Mouse (Mus musculus) thymus, adult 2 months (tissue): Measurements from ENCODE around the gene BC024978. TPM values are rescaled to one million over a fixed set of nuclear protein-coding genes. Genes with fewer than 3 reads are reported as not detected.

Experiments used
- DNase-seq: peaks from one replicate; pipeline ENCODE4 v3.0.0; 2021
- H3K27ac ChIP-seq: fragments of 200-500 bp; 2 replicates; pipeline ENCODE4 v1.5.1; 2012; ENCODE audit warnings: low read length, control low read depth; ENCODE audit not compliant: control insufficient read depth, insufficient read depth
- H3K27me3 ChIP-seq: fragments of 200-500 bp; 2 replicates; pipeline ENCODE4 v1.6.1; 2012; ENCODE audit warnings: mild to moderate bottlenecking, low read length, moderate library complexity, mixed read lengths; ENCODE audit not compliant: control insufficient read depth, insufficient read depth
- H3K36me3 ChIP-seq: fragments of 200-500 bp; 2 replicates; pipeline ENCODE4 v1.6.1; 2012; ENCODE audit warnings: mild to moderate bottlenecking, low read length, moderate library complexity; ENCODE audit not compliant: control insufficient read depth, insufficient read depth
- H3K4me1 ChIP-seq: fragments of 200-500 bp; replicated peaks from 2 replicates; pipeline ENCODE4 v1.6.1; 2012; ENCODE audit warnings: low read length; ENCODE audit not compliant: control insufficient read depth, insufficient read depth
- H3K4me3 ChIP-seq: fragments of 200-500 bp; 2 replicates; pipeline ENCODE4 v1.5.1; 2012; ENCODE audit warnings: mild to moderate bottlenecking, low read length, control low read depth, moderate library complexity; ENCODE audit not compliant: control insufficient read depth, insufficient read depth
- CTCF ChIP-seq: fragments of 200-500 bp; IDR thresholded peaks from 2 replicates; pipeline ENCODE4 v1.5.1; 2012; ENCODE audit warnings: mild to moderate bottlenecking, control low read depth, low read length, moderate library complexity, borderline replicate concordance; ENCODE audit not compliant: control insufficient read depth, poor library complexity, insufficient read depth; ENCODE audit errors: extremely low read depth
- POLR2A ChIP-seq: fragments of 200-500 bp; IDR thresholded peaks from 2 replicates; pipeline ENCODE4 v1.6.1; 2012; ENCODE audit warnings: mild to moderate bottlenecking, low read length, control low read depth, moderate library complexity; ENCODE audit not compliant: control insufficient read depth, poor library complexity, insufficient read depth; ENCODE audit errors: extremely low read depth
- WGBS: fragments of 180-500 bp; shearing (Covaris S2); methylation state at CpG from one replicate; pipeline ENCODE4 v1.1.7; 2018; 5-methylcytosine and 5-hydroxymethylcytosine counted together
- polyA plus RNA-seq: library from polyadenylated mRNA; depleted of rRNA; stranded (reverse); fragments of >200 nt; gene quantifications from 2 replicates; pipeline ENCODE4 v1.2.3, GENCODE M21; 2012

Gene BC024978
- polyA plus RNA-seq, 1 experiment: 20.9 TPM

- H3K4me3 ChIP-seq: no peak overlapping the region
These were observed 33.8 kb upstream of the BC024978 start for GRCm38 (mm10) chr7:27161744-27162143.

GRCm38 (mm10) chr7:27162780-27163449, 32.7 kb upstream of the BC024978 start:
- DNase-seq: no peak
- WGBS: 90% methylated on average over 5 of the region's 5 CpGs
- H3K27me3 ChIP-seq: no peaks in the 10 kb centered on the region
- H3K4me3 ChIP-seq: no peak overlapping the region
- H3K4me1 ChIP-seq: peaks cover 48% of the 10 kb centered on the region
- TF ChIP-seq CTCF (no peak), POLR2A (no peak)
- no peak overlapping the region for H3K27ac ChIP-seq
- peaks cover 14% of the 10 kb centered on the region for H3K36me3 ChIP-seq

More at GRCm38 (mm10) chr7:27161744-27162143, 33.8 kb upstream of the BC024978 start:
- H3K27ac ChIP-seq: no peak overlapping the region
- WGBS: 91% methylated on average over 4 of the region's 4 CpGs
- H3K36me3 ChIP-seq: peaks cover 16% of the 10 kb centered on the region
- H3K4me1 ChIP-seq: peaks cover 42% of the 10 kb centered on the region
- no peak for TF ChIP-seq POLR2A
- no peak for TF ChIP-seq CTCF
- H3K27me3 ChIP-seq: no peaks in the 10 kb centered on the region
- no peak for DNase-seq

- Histone ChIP-seq H3K27me3 (no peaks in the 10 kb centered on the region), H3K27ac (no peak overlapping the region), H3K36me3 (peaks cover 10% of the 10 kb centered on the region), H3K4me1 (peaks cover 53% of the 10 kb centered on the region), H3K4me3 (no peak overlapping the region)
- TF ChIP-seq POLR2A (no peak), CTCF (no peak)
- no peak for DNase-seq
- 80% methylated on average over 5 of the region's 5 CpGs for WGBS
These were observed 32.2 kb upstream of the BC024978 start for GRCm38 (mm10) chr7:27163450-27163805.

GRCm38 (mm10) chr7:27164112-27164947, 31.3 kb upstream of the BC024978 start:
- TF ChIP-seq CTCF: no peak
- TF ChIP-seq POLR2A: no peak
- WGBS: 95% methylated on average over 33 of the region's 33 CpGs
- Histone ChIP-seq H3K4me1 (peaks cover 58% of the 10 kb centered on the region), H3K4me3 (no peak overlapping the region), H3K36me3 (peaks cover under 1% of the 10 kb centered on the region), H3K27me3 (no peaks in the 10 kb centered on the region), H3K27ac (no peak overlapping the region)
- DNase-seq: no peak

GRCm38 (mm10) chr7:27165007-27165655, 30.4 kb upstream of the BC024978 start:
- TF ChIP-seq POLR2A: no peak
- TF ChIP-seq CTCF: no peak
- WGBS: 85% methylated on average over 23 of the region's 23 CpGs
- Histone ChIP-seq H3K36me3 (no peaks in the 10 kb centered on the region), H3K4me1 (peaks cover 55% of the 10 kb centered on the region), H3K4me3 (peak overlapping the region; percentile 95), H3K27me3 (no peaks in the 10 kb centered on the region), H3K27ac (peak overlapping the region; percentile 89)
- DNase-seq: peak; percentile 38

- Histone ChIP-seq H3K4me3 (peak overlapping the region; percentile 95), H3K36me3 (no peaks in the 10 kb centered on the region), H3K4me1 (peaks cover 52% of the 10 kb centered on the region), H3K27me3 (no peaks in the 10 kb centered on the region), H3K27ac (peak overlapping the region; percentile 89)
- no peak for DNase-seq
- WGBS: 3% methylated on average over 8 of the region's 8 CpGs
- TF ChIP-seq POLR2A (no peak), CTCF (no peak)
These were observed 29.9 kb upstream of the BC024978 start for GRCm38 (mm10) chr7:27165696-27166095.
